In genomic region chr4:152273191-152273590, GRCm38 (mm10) we compare ENCODE assay signal across 8 mouse cellular contexts. TPM values are rescaled to one million over a fixed set of nuclear protein-coding genes. Genes with fewer than 3 reads are reported as not detected.
A peak's percentile ranks its signal among the peaks of the same experiment; 100 is the strongest.
DNase-seq lines count a peak whose midpoint lies in the region; ATAC-seq lines count a peak whose summit lies in the region.

No protein-coding gene starts in this region.

- peak overlapping the region; percentile 81 for H3K27ac ChIP-seq in kidney, embryonic 16.5 days (ENCODE audit: low read length)
- H3K27ac ChIP-seq in embryonic facial prominence, embryonic 14.5 days (replicated peaks; ENCODE audit: low read depth, low read length), result peak overlapping the region; percentile 87
- peak overlapping the region; percentile 78 for H3K27ac ChIP-seq in hindbrain, embryonic 14.5 days
- peak overlapping the region; percentile 74 for H3K27ac ChIP-seq in midbrain, embryonic 16.5 days (ENCODE audit: low read length)

- H3K9me3 ChIP-seq in kidney, embryonic 16.5 days (ENCODE audit: low read length), result no peaks in the 10 kb centered on the region
- H3K9me3 ChIP-seq in embryonic facial prominence, embryonic 14.5 days (ENCODE audit: control insufficient read depth, low read length), result no peaks in the 10 kb centered on the region
- no peaks in the 10 kb centered on the region for H3K9me3 ChIP-seq in hindbrain, embryonic 14.5 days (ENCODE audit: control insufficient read depth, low read length)
- no peaks in the 10 kb centered on the region for H3K9me3 ChIP-seq in midbrain, embryonic 16.5 days (replicated peaks; ENCODE audit: control insufficient read depth, low read length, poor library complexity, severe bottlenecking)

- H3K27me3 ChIP-seq in kidney, embryonic 16.5 days (ENCODE audit: insufficient read depth, low read length), result no peaks in the 10 kb centered on the region
- peaks cover 8% of the 10 kb centered on the region; the same call in 1 of the 2 replicates for H3K27me3 ChIP-seq in embryonic facial prominence, embryonic 14.5 days (replicated peaks; ENCODE audit: control insufficient read depth, insufficient read depth, low read length)
- H3K27me3 ChIP-seq in hindbrain, embryonic 14.5 days (ENCODE audit: control insufficient read depth, insufficient read depth, low read length), result peaks cover 43% of the 10 kb centered on the region
- H3K27me3 ChIP-seq in midbrain, embryonic 16.5 days (ENCODE audit: control insufficient read depth, insufficient read depth, low read depth, low read length), result peaks cover 12% of the 10 kb centered on the region

- no peak overlapping the region for H3K4me3 ChIP-seq in kidney, embryonic 16.5 days (ENCODE audit: low read length)
- peak overlapping the region; percentile 71; the same call in 1 of the 2 replicates for H3K4me3 ChIP-seq in embryonic facial prominence, embryonic 14.5 days (ENCODE audit: low read depth, low read length)
- peak overlapping the region; percentile 64 for H3K4me3 ChIP-seq in hindbrain, embryonic 14.5 days (replicated peaks; ENCODE audit: low read length)
- H3K4me3 ChIP-seq in midbrain, embryonic 16.5 days (ENCODE audit: low read depth, low read length), result peak overlapping the region; percentile 71

- 25% methylated on average over 3 of the region's 3 CpGs for WGBS in kidney, embryonic 16.5 days
- WGBS in embryonic facial prominence, embryonic 14.5 days, result 33% methylated on average over 3 of the region's 3 CpGs
- 19% methylated on average over 3 of the region's 3 CpGs for WGBS in hindbrain, embryonic 14.5 days
- 26% methylated on average over 3 of the region's 3 CpGs for WGBS in midbrain, embryonic 16.5 days

- DNase-seq in kidney, adult 18-20 months, result no peak
- DNase-seq in embryonic facial prominence, embryonic 14.5 days (ENCODE audit: low spot score), result no peak
- no peak for DNase-seq in hindbrain, embryonic 14.5 days (ENCODE audit: low spot score)
- DNase-seq in frontal cortex, postnatal 10 days (ENCODE audit: low spot score in 2 of 2), result no peak
- no peak for DNase-seq in layer of hippocampus, adult 9-11 months
- no peak for DNase-seq in spleen, adult 18-20 months

- H3K9ac ChIP-seq in kidney, embryonic 16.5 days (replicated peaks; ENCODE audit: low read length), result no peak overlapping the region
- no peak overlapping the region for H3K9ac ChIP-seq in embryonic facial prominence, embryonic 14.5 days (ENCODE audit: low read depth, low read length)
- H3K9ac ChIP-seq in hindbrain, embryonic 14.5 days, result no peak overlapping the region; the same call in 1 of the 2 replicates
- H3K9ac ChIP-seq in midbrain, embryonic 16.5 days (ENCODE audit: low read depth, low read length), result peak overlapping the region; percentile 87; the same call in 1 of the 2 replicates

- peaks cover 35% of the 10 kb centered on the region for H3K4me1 ChIP-seq in kidney, embryonic 16.5 days (ENCODE audit: insufficient read depth, low read length)
- H3K4me1 ChIP-seq in embryonic facial prominence, embryonic 14.5 days (ENCODE audit: control insufficient read depth, insufficient read depth, low read length), result peaks cover 24% of the 10 kb centered on the region
- peaks cover 11% of the 10 kb centered on the region for H3K4me1 ChIP-seq in hindbrain, embryonic 14.5 days (replicated peaks; ENCODE audit: control insufficient read depth, insufficient read depth, low read length)
- H3K4me1 ChIP-seq in midbrain, embryonic 16.5 days (ENCODE audit: control insufficient read depth, insufficient read depth, low read length), result peaks cover 11% of the 10 kb centered on the region; the same call in 1 of the 2 replicates

- ATAC-seq in kidney, embryonic 16.5 days (ENCODE audit: low FRiP score, low TSS enrichment), result peak; percentile 33
- ATAC-seq in embryonic facial prominence, embryonic 14.5 days (ENCODE audit: low read depth), result no peak
- ATAC-seq in hindbrain, embryonic 14.5 days (ENCODE audit: low FRiP score), result no peak
- ATAC-seq in midbrain, embryonic 16.5 days, result peak; percentile 19; the same call in 1 of the 2 replicates

- H3K4me2 ChIP-seq in kidney, embryonic 16.5 days (replicated peaks; ENCODE audit: low read depth, low read length), result peak overlapping the region; percentile 97; the same call in 1 of the 2 replicates
- peak overlapping the region; percentile 89 for H3K4me2 ChIP-seq in embryonic facial prominence, embryonic 14.5 days (ENCODE audit: low read depth, low read length)
- peak overlapping the region; percentile 91 for H3K4me2 ChIP-seq in hindbrain, embryonic 14.5 days (replicated peaks)
- H3K4me2 ChIP-seq in midbrain, embryonic 16.5 days (ENCODE audit: low read length), result peak overlapping the region; percentile 88

- H3K36me3 ChIP-seq in kidney, embryonic 16.5 days (ENCODE audit: insufficient read depth, low read length), result no peaks in the 10 kb centered on the region
- H3K36me3 ChIP-seq in embryonic facial prominence, embryonic 14.5 days (ENCODE audit: control insufficient read depth, insufficient read depth, low read length), result no peaks in the 10 kb centered on the region
- H3K36me3 ChIP-seq in hindbrain, embryonic 14.5 days (replicated peaks; ENCODE audit: control insufficient read depth, insufficient read depth), result peaks cover 13% of the 10 kb centered on the region
- peaks cover 6% of the 10 kb centered on the region; the same call in 1 of the 2 replicates for H3K36me3 ChIP-seq in midbrain, embryonic 16.5 days (ENCODE audit: control insufficient read depth, insufficient read depth, low read length)

RNA-seq across cellular contexts. Expression of gene Gpr153, which starts 0.8 kb away (rescaled TPM):
- polyA plus RNA-seq in kidney, embryonic 16.5 days (2015; fragmentation: Nextera tagmentation; extraction: Ambion mirVana), result 5.3 and 6.2 TPM in 2 replicates
- 36.7 and 40.7 TPM in 2 replicates for polyA plus RNA-seq in embryonic facial prominence, embryonic 14.5 days (2014; fragmentation: Nextera tagmentation; extraction: Ambion mirVana)
- polyA plus RNA-seq in hindbrain, embryonic 14.5 days (2014; fragmentation: Nextera tagmentation; extraction: Ambion mirVana), result 23.1 and 27.8 TPM in 2 replicates
- polyA plus RNA-seq in midbrain, embryonic 16.5 days (2015; fragmentation: Nextera tagmentation; extraction: Ambion mirVana), result 13.8 and 16.2 TPM in 2 replicates

RNA-seq across cellular contexts. Expression of gene Hes3, which starts 18.3 kb away (rescaled TPM):
- not detected in 2 replicates for polyA plus RNA-seq in kidney, embryonic 16.5 days (2015; fragmentation: Nextera tagmentation; extraction: Ambion mirVana)
- polyA plus RNA-seq in embryonic facial prominence, embryonic 14.5 days (2014; fragmentation: Nextera tagmentation; extraction: Ambion mirVana), result not detected in 2 replicates
- polyA plus RNA-seq in hindbrain, embryonic 14.5 days (2014; fragmentation: Nextera tagmentation; extraction: Ambion mirVana), result 0.24 and 1.2 TPM in 2 replicates
- polyA plus RNA-seq in midbrain, embryonic 16.5 days (2015; fragmentation: Nextera tagmentation; extraction: Ambion mirVana), result 0.19 and 0.41 TPM in 2 replicates

RNA-seq across cellular contexts. Expression of gene Icmt, which starts 23.8 kb away (rescaled TPM):
- 32.0 and 32.6 TPM in 2 replicates for polyA plus RNA-seq in kidney, embryonic 16.5 days (2015; fragmentation: Nextera tagmentation; extraction: Ambion mirVana)
- polyA plus RNA-seq in embryonic facial prominence, embryonic 14.5 days (2014; fragmentation: Nextera tagmentation; extraction: Ambion mirVana), result 25.1 and 26.9 TPM in 2 replicates
- 20.6 and 22.8 TPM in 2 replicates for polyA plus RNA-seq in hindbrain, embryonic 14.5 days (2014; fragmentation: Nextera tagmentation; extraction: Ambion mirVana)
- polyA plus RNA-seq in midbrain, embryonic 16.5 days (2015; fragmentation: Nextera tagmentation; extraction: Ambion mirVana), result 20.6 and 20.7 TPM in 2 replicates

RNA-seq across cellular contexts. Expression of gene Rnf207, which starts 45.6 kb away (rescaled TPM):
- polyA plus RNA-seq in kidney, embryonic 16.5 days (2015; fragmentation: Nextera tagmentation; extraction: Ambion mirVana), result 1.2 and 1.6 TPM in 2 replicates
- 0.56 and 0.84 TPM in 2 replicates for polyA plus RNA-seq in embryonic facial prominence, embryonic 14.5 days (2014; fragmentation: Nextera tagmentation; extraction: Ambion mirVana)
- 5.6 and 6.9 TPM in 2 replicates for polyA plus RNA-seq in hindbrain, embryonic 14.5 days (2014; fragmentation: Nextera tagmentation; extraction: Ambion mirVana)
- 6.4 and 9.5 TPM in 2 replicates for polyA plus RNA-seq in midbrain, embryonic 16.5 days (2015; fragmentation: Nextera tagmentation; extraction: Ambion mirVana)

RNA-seq across cellular contexts. Expression of gene Rpl22, which starts 52.4 kb away (rescaled TPM):
- polyA plus RNA-seq in kidney, embryonic 16.5 days (2015; fragmentation: Nextera tagmentation; extraction: Ambion mirVana), result 295 and 333 TPM in 2 replicates
- polyA plus RNA-seq in embryonic facial prominence, embryonic 14.5 days (2014; fragmentation: Nextera tagmentation; extraction: Ambion mirVana), result 395 and 470 TPM in 2 replicates
- 154 and 178 TPM in 2 replicates for polyA plus RNA-seq in hindbrain, embryonic 14.5 days (2014; fragmentation: Nextera tagmentation; extraction: Ambion mirVana)
- 117 and 136 TPM in 2 replicates for polyA plus RNA-seq in midbrain, embryonic 16.5 days (2015; fragmentation: Nextera tagmentation; extraction: Ambion mirVana)

Comparison
In these comparisons a context has a peak if more than half of its experiments do, and no peak if none do; other contexts are left out.
1. ATAC-seq: peak in kidney, embryonic 16.5 days (single experiment) and midbrain, embryonic 16.5 days (single experiment); none in embryonic facial prominence, embryonic 14.5 days (single experiment) and hindbrain, embryonic 14.5 days (single experiment).
2. Peak in every context shown above with its lines, with median percentiles within 50 percentile points of each other: H3K27ac ChIP-seq and H3K4me2 ChIP-seq.